Mouse (Mus musculus) ZHBTc4 (cell line): ENCODE measurements around the gene Dimt1.
"Not testable (repeated sequence)": the region's sequence is repeated elsewhere in the genome, so short reads cannot be mapped to it uniquely, and the experiment has no call there.

ENCODE experiments used
- DNase-seq: peaks from one replicate; pipeline ENCODE4 v3.0.0-alpha.2; 2011; ENCODE audit warnings: low read depth, low spot score

Gene Dimt1

DNA sequence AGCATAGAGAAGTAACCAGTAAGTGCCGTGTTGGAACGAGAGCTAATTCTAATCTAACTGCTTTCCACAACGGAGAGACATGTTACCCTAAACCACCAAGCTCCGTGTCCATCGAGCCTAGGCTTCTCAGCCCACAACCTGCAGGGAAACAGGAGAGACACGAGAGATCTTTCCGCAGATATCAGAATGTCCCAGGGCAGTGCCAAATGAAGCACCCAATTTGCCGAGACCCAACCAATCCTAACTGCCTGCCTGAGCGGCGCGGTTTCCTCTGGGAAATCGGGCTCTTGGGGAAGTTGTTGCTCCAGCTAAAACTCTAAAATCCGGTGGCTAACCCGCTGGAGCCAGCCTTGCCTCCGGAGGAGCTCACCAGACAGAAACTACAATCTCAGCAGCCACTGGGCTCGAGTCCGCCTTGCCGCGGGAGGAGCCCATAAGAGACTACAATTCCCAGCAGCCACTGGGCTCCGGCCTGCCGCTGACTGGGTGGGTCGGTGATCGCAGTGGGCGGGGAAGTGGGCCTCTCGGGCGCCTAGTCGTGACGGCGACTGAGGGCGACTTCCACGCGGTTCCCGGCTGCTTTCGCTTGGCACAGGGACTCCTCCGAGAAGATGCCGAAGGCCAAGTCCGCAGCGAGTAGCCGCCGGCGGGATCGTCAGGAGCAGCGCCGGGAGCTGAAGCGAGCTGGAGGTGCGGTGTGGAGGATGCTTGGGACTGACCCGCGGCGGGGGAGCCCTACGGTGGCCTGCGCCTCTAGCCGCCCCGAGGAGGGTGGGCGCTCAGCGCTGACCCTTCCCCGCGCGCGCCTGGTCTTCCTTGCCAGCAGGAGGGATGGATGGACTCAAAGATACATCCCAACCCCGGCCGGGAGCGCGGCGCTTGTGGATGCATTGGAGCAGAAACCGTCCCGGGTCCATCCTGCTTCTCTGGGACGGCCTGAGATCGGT, at the start of gene Dimt1:
Gene Dimt1 (plus strand): TSS at position 534 of the 947 bp plus-strand sequence.
- peak; percentile 98 for DNase-seq

DNA sequence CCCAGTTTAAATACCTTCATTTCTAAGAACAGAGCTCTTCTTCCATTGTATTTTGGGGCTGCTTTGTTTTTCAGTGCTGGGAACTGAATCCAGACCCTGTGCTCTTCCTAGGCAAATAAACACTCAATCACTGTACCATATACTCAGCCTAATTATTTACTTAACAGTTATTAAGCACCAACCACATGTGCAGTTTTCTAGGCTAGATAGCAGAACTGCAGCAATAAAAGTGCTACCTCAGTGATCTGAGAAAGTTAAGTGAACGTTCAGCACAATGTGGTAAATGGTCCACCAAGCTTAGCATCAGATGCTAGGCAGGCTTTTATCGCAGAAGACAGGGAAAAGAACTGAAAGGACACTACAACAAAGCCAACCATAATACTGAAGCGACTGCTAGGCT, 42.3 kb upstream of the Dimt1 start:
- no peak for DNase-seq

- not testable (repeated sequence) for DNase-seq
Measured at GRCm38 (mm10) chr13:106905154-106905553, 41.8 kb upstream of the Dimt1 start.

GRCm38 (mm10) chr13:106907273-106907672, 39.7 kb upstream of the Dimt1 start:
- DNase-seq = no peak

DNA sequence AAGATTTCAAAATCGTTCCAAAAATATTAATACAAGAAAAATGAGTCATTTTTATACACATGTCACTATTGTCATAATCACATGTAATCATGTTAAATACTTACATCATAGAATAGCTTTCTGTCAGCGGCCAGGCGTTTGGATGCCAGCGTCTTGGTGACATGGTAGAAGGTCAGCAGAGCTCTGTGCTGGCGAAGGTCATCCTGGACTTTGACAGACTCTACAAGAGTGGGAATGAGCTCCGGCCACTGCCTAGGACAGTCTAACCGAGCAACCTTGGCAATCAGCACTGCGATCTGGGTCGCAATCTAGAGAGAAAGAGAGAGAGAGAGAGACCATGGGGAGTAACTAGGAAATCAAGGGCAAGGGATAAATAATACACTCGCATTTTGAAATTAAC, 36.8 kb upstream of the Dimt1 start:
- no peak for DNase-seq

- peak; percentile 40 for DNase-seq
Measured at GRCm38 (mm10) chr13:106913125-106913736, 33.7 kb upstream of the Dimt1 start.

- peak; percentile 29 for DNase-seq
Measured at GRCm38 (mm10) chr13:106918322-106919050, 28.4 kb upstream of the Dimt1 start.

DNA sequence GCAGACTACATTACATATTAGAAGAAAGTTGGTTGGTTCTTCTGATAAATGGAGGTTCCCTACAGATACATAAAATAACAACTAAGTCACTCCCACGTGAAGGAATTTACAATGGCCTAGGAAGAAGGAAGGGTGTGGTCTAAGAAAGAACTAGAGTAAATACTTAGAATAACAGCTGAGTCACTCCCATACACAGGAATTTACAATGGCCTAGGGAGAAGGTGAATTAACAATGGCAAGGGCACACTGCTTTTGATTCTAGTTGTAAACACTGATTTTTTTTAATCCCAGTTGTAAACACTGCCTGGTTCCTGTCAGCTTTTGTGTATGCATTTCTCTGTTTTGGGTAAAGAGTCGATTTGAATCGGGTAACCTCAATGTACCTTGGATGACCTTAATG, 21.0 kb upstream of the Dimt1 start:
- peak; percentile 71 for DNase-seq

DNA sequence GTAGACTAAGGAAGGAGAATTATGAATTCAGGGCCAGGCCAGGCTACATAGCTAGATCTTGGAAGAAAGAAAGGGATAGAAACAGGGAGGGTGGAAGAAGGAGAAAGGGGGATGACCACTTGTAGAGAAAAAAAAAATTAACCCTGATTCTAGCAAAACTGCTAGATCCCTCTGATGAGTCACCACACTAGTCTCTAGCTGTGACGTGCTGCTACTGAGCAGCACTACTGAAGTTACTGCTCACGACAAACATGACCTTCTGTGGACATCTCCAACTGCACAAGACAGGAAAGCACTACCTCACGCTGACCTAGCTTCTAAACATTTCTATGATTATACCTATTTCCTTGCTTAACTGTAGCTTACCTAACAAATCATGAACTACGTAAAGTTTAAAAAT, 18.6 kb upstream of the Dimt1 start:
- no peak for DNase-seq

- no peak for DNase-seq
Measured at GRCm38 (mm10) chr13:106929201-106929600, 17.7 kb upstream of the Dimt1 start.

DNA sequence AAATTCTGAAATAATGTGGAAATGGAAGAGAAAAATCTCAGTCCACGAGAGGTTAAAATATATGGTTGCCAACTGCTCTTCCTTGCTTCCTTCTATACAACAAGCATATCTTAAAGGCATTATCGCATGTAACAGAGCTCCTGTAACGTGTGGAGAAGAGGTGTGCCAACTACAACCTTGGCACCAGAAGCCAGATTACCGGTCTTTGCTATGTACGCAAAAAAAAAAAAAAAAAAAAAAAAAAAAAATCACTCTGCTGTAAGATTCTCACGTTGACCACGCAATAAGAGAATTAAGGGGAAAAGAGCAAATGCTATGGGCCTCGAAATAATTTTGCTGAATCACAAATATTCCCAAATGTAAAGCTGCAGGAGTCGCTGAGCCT, 11.1 kb upstream of the Dimt1 start:
- DNase-seq = no peak

DNA sequence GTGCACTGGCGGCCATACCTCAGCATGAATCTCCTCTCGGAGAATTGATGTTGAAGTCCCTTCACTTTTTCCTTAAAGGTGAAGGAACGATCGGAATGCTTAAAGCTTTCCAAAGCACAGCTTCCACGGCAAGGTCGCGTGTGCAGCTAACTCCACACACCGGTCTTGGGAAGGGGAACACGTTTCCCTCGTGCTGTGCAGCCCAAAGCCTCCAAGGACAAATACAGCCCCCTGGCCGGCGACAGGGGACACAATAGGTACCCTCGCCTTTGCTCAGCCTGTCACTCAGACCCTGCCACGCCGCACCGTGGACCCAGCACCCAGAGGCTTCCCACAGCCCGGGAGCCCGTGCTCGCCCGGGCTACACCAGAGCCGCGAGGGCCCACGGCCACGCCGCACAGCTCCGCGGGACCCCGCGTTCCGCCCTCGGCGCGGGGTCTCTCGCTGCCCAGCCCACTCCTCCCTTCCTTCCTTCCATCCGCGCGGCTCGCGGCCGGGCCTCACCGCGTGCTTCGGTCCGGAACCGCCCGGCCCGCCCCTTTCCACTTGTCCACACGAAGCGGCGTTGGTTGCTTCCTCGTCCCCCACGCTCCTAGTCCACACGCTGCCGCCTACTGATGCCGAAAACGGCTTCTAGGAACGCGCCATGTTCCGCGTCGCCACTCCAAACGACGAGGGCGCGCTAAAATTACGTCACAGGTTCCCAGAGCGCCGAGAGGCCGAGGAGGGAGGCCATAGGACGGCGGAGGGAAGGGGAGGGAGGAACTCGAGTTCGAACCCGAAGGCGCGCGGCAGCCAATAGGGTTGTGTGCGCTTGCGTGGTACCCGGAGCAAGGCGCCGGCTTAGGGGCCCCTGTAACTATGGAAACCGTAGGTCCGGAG, 10.4 kb upstream of the Dimt1 start, which contains the start of gene Ipo11:
Gene Ipo11 (minus strand): TSS at position 703 of the 882 bp plus-strand sequence.
- peak; percentile 97 for DNase-seq

GRCm38 (mm10) chr13:106937138-106937472, 9.8 kb upstream of the Dimt1 start:
- DNase-seq = no peak

- DNase-seq = peak; percentile 92
Measured at GRCm38 (mm10) chr13:106941211-106941976, 5.5 kb upstream of the Dimt1 start.

DNA sequence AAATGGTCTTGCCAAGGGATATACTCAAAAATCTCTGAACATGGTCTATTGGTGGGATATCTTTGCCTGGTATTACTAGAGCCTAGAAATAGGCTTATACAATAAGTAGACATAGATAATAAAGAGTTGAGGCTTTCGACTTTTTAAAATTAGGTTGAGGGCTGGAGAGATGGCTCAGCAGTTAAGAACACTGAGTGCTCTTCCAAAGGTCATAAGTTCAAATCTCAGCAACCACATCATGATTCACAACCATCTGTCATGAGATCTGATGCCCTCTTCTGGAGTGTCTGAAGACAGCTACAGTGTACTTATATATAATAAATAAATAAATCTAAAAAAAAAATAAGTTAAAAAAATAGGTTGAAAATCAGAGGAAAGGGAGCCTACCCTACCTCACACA, 4.2 kb upstream of the Dimt1 start:
- DNase-seq = no peak

DNA sequence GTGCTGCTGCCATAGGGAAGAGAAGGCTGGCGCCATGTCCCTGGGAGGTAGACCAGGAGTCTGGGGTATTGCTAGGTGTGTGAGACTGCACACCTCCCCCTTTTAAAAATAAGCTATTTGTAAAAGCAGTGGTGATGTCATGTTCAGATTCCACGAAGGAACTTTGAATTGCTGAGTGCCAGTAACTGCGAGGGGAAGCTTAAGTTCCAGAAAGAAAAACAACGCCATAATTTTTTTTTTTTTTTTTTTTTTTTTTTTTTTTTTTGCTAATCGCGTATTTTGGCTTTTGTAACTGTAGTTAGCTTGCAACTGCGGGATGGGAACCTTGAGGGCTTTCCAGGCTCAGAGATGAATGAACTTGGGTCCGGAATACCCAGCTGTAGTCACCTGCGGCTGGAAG, 1.4 kb upstream of the Dimt1 start:
- DNase-seq = no peak

DNA sequence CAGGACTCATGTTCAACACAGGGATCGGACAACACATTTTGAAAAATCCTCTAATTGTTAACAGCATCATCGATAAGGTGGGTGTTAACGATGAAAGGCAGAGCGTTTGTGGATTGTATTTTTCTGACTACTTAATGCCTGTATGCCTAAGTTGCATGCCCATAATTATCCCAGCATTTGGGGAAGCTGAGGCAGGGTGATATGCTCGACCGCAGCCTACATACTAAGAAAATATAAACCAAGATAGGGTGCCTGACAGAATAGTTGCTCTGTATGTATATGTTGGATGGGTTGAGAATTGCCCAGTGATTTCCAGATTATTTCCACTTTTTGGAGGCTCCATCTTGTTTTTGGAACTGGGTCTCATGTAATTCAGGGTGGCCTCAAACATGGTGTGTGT, 656 bp downstream of the Dimt1 start:
- DNase-seq = no peak

- no peak for DNase-seq
Measured at GRCm38 (mm10) chr13:106954880-106955279, 8.0 kb downstream of the Dimt1 start.

GRCm38 (mm10) chr13:106957554-106957953, 10.6 kb downstream of the Dimt1 start:
- no peak for DNase-seq

DNA sequence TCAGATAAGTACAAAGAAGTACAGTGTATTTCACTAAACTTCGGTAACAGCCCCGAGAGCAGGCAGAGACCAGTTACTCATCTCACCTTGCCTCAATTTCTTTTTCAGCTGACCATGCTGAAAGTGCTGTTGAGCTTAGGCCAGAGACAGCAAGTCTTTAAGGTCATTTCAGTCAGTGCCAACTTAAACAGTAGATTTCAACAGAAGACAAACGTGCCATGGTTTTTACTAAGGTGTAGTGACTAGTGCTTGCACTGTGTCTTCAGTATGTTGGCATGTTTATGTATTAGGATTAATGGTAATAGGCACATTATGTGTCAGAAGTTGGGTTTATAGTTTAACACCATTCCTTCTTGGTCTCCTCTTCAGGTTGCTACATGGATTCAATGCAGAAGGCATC, 11.4 kb downstream of the Dimt1 start:
- DNase-seq = no peak

- no peak for DNase-seq
Measured at GRCm38 (mm10) chr13:106960557-106960956, 13.6 kb downstream of the Dimt1 start.
